Mouse (Mus musculus) CD4-positive, CD25-positive, alpha-beta regulatory T cell, adult 9 weeks (primary cell): ENCODE measurements around the gene Nkapd1. TPM values are rescaled to one million over a fixed set of nuclear protein-coding genes. Genes with fewer than 3 reads are reported as not detected.

ENCODE experiments used
- polyA plus RNA-seq: library from polyadenylated mRNA; unstranded; fragments of 100-300 nt; shearing (Covaris generic); gene quantifications from one replicate; pipeline ENCODE4 v1.2.1, GENCODE M21; 2017

The Nkapd1 gene
- polyA plus RNA-seq = 19.7 TPM

GRCm38 (mm10) chr9:50616766-50617603 is at the start of gene Nkapd1, which contains the start of gene Pih1d2:
Gene Nkapd1 (minus strand): TSS chr9:50617464.
Gene Pih1d2 (plus strand): TSS chr9:50617321.

DNA sequence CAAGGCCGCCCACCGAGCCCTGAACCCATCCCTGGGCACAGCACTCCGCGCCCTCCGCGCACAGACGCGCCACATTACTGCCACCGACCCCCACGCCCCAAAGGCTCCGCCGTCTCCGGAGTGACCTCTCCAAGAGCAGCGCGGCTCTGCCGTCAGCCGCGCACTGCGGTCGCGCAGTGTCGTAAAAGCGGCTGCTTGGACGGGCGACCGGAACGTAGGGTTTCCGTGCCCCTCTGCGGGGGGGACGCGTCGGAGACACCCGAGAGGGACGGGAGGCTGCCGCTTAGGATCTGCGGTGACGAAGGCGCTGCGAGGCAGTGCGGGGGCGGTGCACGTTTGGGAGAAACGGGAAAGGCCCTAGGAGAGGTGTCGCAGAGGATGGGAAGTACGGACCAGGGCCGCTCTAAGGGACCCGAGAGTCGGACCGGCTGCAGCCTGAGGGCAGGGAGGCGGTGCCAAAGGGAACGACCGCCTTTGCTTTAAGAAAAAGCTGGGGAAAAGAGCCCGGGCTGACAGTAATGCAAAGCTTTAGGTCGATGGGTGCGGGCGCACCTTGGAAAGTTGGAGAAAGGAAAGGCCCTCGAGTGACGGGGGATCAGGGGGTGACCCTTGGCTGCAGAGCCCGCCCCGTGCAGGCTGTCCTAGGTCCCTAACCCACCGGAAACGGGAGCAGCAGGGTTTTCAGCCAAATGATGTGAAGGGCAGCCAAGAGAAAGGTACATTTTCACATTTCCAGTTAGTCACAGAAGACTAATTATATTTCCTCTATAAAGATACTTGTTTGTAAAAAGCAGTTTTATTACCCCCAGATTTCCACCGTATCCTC is 42.3 kb upstream of the Nkapd1 start, which contains the start of gene Dlat:
Gene Dlat, minus strand, starts transcription at position 389 of the 826 bp plus-strand sequence.

DNA sequence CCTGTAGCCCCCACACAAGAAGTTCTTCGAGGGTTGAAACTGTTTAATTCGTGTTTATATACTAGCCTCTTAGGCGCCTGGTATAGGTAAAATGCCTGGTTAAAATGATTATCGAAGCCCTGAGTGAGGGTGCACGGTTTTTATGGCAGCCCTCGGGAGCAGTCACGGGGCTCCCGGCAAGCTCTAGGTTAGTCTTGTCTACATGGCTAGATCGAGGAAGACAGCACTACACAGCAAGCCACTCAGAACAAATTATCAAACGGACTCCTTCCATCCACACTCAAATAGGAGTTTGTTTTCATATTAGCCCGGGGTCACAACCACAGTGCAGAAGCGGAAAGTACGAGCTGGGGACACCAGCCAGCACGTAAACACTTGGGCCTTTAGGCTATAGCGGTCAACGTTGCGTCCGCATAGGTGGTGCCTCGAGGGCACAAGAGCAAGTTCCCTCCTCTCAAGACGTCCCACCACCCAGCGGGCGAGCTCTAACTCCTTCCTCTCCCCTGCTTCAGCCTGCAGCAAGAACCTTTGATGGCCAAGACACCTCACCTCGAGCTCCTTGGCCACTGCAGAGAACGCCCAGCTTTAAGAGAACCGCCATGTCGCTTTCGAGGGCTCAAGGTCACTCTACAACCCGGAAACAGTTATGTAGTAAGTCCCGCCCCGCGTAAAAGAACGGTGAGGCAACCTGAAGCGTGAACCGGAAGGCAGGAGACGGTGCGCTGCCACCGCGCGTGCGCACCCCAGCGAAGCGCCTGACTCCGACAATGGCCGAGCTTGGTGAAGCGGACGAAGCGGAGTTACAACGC is 13.9 kb downstream of the Nkapd1 start, which contains the start of the genes Sdhd and Timm8b:
Gene Sdhd, minus strand, starts transcription at position 624 of the 809 bp plus-strand sequence.
Gene Timm8b, plus strand, starts transcription at position 722 of the 809 bp plus-strand sequence.

DNA sequence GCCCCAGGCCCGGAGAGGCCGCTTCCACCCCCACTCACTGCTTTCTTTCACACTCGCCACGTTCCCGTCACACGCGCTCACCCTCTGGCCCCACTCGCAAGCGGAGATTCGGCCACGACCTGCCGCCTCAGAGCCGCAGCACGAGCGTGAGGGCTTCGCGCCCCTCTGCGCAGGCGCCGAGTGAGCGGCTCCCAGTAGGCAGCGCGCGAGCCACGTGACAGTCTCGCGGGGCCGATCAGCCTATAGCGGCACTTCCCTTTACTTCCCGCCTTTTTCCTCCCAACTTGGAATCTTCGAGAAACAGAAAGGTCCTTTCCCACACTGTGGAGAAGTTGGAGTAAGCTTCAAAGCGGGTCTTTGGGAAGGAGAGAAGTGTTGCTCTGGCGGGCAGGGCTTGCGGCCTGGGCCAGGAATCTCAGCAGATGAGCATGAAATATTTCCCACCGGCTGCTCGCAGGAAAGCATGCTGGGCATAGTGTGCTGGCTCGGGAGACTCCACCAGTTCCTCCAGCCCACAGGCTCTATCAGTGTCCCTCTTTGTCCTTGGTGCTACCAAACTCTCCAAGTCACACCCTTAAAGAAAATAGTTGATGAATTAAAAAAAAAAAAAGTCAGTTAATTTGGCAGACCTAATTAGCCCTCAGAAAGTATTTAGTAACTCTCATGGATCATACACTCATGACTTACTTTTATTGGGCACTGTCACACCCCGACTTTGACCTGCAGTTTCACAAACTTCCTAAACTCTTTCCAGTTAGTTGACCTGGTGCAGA is 55.9 kb downstream of the Nkapd1 start, which contains the start of gene Tex12:
Gene Tex12, minus strand, starts transcription at position 181 of the 773 bp plus-strand sequence.

Other genes starting within 250 kb of the Nkapd1 start
- not detected for gene Plet1, start 122.9 kb downstream of the Nkapd1 start, polyA plus RNA-seq
- gene Pts, start 88.7 kb downstream of the Nkapd1 start, polyA plus RNA-seq = 142 TPM
- 4.3 TPM for gene Il18, start 62.6 kb downstream of the Nkapd1 start, polyA plus RNA-seq
- gene Bco2, start 62.3 kb downstream of the Nkapd1 start, polyA plus RNA-seq = 0.60 TPM
- not detected for gene Tex12, start 56.1 kb downstream of the Nkapd1 start, polyA plus RNA-seq
- 193 TPM for gene Sdhd, start 13.7 kb downstream of the Nkapd1 start, polyA plus RNA-seq
- 125 TPM for gene Timm8b, start 13.6 kb downstream of the Nkapd1 start, polyA plus RNA-seq
- gene Pih1d2, start 143 bp downstream of the Nkapd1 start, polyA plus RNA-seq = 0.76 TPM
- 26.1 TPM for gene Dlat, start 42.3 kb upstream of the Nkapd1 start, polyA plus RNA-seq
- 0.14 TPM for gene Dixdc1, start 122.1 kb upstream of the Nkapd1 start, polyA plus RNA-seq
- gene 2310030G06Rik, start 129.1 kb upstream of the Nkapd1 start, polyA plus RNA-seq = not detected
- gene Cryab, start 133.9 kb upstream of the Nkapd1 start, polyA plus RNA-seq = 0.82 TPM
- not detected for gene Hspb2, start 134.9 kb upstream of the Nkapd1 start, polyA plus RNA-seq
- gene Fdxacb1, start 150.8 kb upstream of the Nkapd1 start, polyA plus RNA-seq = 10.2 TPM
- 7.7 TPM for gene Alg9, start 157.6 kb upstream of the Nkapd1 start, polyA plus RNA-seq
- gene 1110032A03Rik, start 158.1 kb upstream of the Nkapd1 start, polyA plus RNA-seq = 18.6 TPM
- gene Ppp2r1b, start 227.8 kb upstream of the Nkapd1 start, polyA plus RNA-seq = 105 TPM